Comparison of ENCODE assay signal across 9 mouse cellular contexts in the genomic region with DNA sequence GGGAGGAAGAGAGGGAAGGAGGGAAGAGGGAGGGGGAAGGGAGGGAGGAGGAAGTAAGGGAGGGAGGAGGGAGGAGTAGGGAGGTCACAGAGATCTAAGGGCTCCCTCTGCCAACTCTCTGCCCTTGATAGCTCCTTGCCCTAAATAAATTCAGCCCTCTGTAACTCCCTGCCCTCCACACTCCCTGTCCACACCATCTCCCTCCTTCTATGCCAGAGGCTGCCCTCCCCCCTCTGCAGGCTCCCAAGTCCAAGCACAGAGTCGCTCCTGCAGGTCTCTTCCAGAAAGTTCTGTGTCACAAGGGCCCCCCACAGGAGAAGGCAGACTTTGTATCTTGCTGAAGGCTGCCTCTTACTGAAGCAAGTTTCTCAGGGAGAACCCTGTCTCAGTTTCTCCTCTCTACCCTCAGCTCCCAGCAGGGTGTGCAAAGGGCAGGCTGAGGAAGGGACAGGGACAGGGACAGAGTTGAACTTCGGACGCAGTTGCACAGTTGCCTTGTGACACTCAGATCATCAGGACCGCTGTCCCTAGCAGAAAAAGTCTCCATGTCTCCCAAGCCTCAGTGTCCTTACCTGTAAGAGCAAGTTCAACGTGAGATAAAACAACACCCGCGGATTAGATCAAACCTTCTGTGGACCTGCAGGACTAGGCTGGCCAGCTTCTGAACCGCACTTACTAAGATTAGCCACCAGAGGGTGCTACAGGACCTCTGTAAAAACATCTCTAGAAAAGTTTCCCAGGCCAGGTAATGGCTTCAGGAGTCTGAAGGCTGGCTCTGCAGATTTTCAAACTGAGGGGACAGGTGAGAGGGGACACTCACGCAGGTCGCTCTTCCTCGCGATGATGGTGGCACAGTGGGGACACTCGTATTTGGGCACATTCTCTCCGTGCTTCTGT. TPM values are rescaled to one million over a fixed set of nuclear protein-coding genes. Genes with fewer than 3 reads are reported as not detected.
DNase-seq lines count a peak whose midpoint lies in the region; ATAC-seq lines count a peak whose summit lies in the region.
"Had no signal": no experiment of that assay in that cellular context is flagged by ENCODE, and none has a peak within 500 bp of the region (broad histone marks: within the 10 kb centered on the region; RNA-seq: fewer than 3 reads in every experiment).

No protein-coding gene starts in this region.

- 19% methylated on average over 14 of the region's 14 CpGs for WGBS in limb, embryonic 11.5 days
- WGBS in midbrain, embryonic 14.5 days: 17% methylated on average over 14 of the region's 14 CpGs

- no peaks in the 10 kb centered on the region for H3K27me3 ChIP-seq in limb, embryonic 11.5 days (ENCODE audit: control insufficient read depth, insufficient read depth, low read length)
- no peaks in the 10 kb centered on the region for H3K27me3 ChIP-seq in midbrain, embryonic 14.5 days (ENCODE audit: control insufficient read depth, insufficient read depth, low read length)
- no peaks in the 10 kb centered on the region for H3K27me3 ChIP-seq in splenic B cell, adult 2 months (ENCODE audit: control insufficient read depth, insufficient read depth, low read length, poor library complexity, severe bottlenecking)

- no peak overlapping the region for H3K4me2 ChIP-seq in limb, embryonic 11.5 days (ENCODE audit: low read depth, severe bottlenecking)
- no peak overlapping the region for H3K4me2 ChIP-seq in midbrain, embryonic 14.5 days (ENCODE audit: low read length)

- no peaks in the 10 kb centered on the region for H3K4me1 ChIP-seq in limb, embryonic 11.5 days (ENCODE audit: control insufficient read depth, insufficient read depth, low read length)
- no peaks in the 10 kb centered on the region for H3K4me1 ChIP-seq in midbrain, embryonic 14.5 days (ENCODE audit: control insufficient read depth, insufficient read depth, low read length)

- no peak overlapping the region for H3K27ac ChIP-seq in limb, embryonic 11.5 days (replicated peaks; ENCODE audit: low read depth, low read length)
- H3K27ac ChIP-seq in midbrain, embryonic 14.5 days (replicated peaks; ENCODE audit: low read depth, low read length): no peak overlapping the region

- H3K4me3 ChIP-seq in limb, embryonic 11.5 days (ENCODE audit: low read depth, low read length): no peak overlapping the region
- H3K4me3 ChIP-seq in midbrain, embryonic 14.5 days (replicated peaks; ENCODE audit: low read depth, low read length): no peak overlapping the region

- no peak overlapping the region for H3K9ac ChIP-seq in limb, embryonic 11.5 days (ENCODE audit: low read length)
- H3K9ac ChIP-seq in midbrain, embryonic 14.5 days (replicated peaks; ENCODE audit: low read length): no peak overlapping the region

- no peak for ATAC-seq in limb, embryonic 11.5 days (ENCODE audit: insufficient number of reproducible peaks, low FRiP score, low TSS enrichment, low read depth)
- peak; percentile 20; the same call in 1 of the 2 replicates for ATAC-seq in midbrain, embryonic 14.5 days (ENCODE audit: low FRiP score, low TSS enrichment)

- H3K36me3 ChIP-seq in limb, embryonic 11.5 days (ENCODE audit: control insufficient read depth, insufficient read depth, low read length): no peaks in the 10 kb centered on the region
- H3K36me3 ChIP-seq in midbrain, embryonic 14.5 days (ENCODE audit: control insufficient read depth, insufficient read depth, low read length): no peaks in the 10 kb centered on the region
- H3K36me3 ChIP-seq in splenic B cell, adult 2 months (ENCODE audit: control insufficient read depth, insufficient read depth, low read length, poor library complexity, severe bottlenecking): no peaks in the 10 kb centered on the region

- no peaks in the 10 kb centered on the region for H3K9me3 ChIP-seq in limb, embryonic 11.5 days (ENCODE audit: control insufficient read depth, low read length)
- H3K9me3 ChIP-seq in midbrain, embryonic 14.5 days (ENCODE audit: control insufficient read depth, low read length): no peaks in the 10 kb centered on the region

- DNase-seq in A20 (ENCODE audit: low read depth, low spot score): peak; percentile 59
- DNase-seq in adrenal gland, postnatal 14 days: peak; percentile 76
- peak; percentile 72 for DNase-seq in embryo, embryonic 9.5 days (ENCODE audit: extremely low spot score)
- peak; percentile 37 to 53 for DNase-seq in heart, adult 9 months (ENCODE audit: low spot score in 2 of 2)
- DNase-seq in kidney, adult 18-20 months: peak; percentile 81
- DNase-seq in limb, embryonic 11.5 days (ENCODE audit: low spot score): peak; percentile 79
- peak; percentile 90 for DNase-seq in midbrain, embryonic 14.5 days
- peak; percentile 75 for DNase-seq in splenic B cell, adult 2 months (ENCODE audit: low read depth, low spot score)

RNA-seq across cellular contexts. Expression of a gene that starts 12.2 kb away (rescaled TPM):
- total RNA-seq in adrenal gland, postnatal 14 days (2021): 0.15 TPM in 2 replicates
- polyA plus RNA-seq in limb, embryonic 11.5 days (2014; fragmentation: Nextera tagmentation; extraction: Ambion mirVana): 0.11 TPM in 1 of 2 replicates, not detected in the other
- not detected in 2 replicates for polyA plus RNA-seq in midbrain, embryonic 14.5 days (2014; fragmentation: Nextera tagmentation; extraction: Ambion mirVana)
- total RNA-seq: adrenal gland, adult 18-20 months had no signal

RNA-seq across cellular contexts. Expression of a gene that starts 45.7 kb away (rescaled TPM):
- 1,355 and 1,486 TPM in 2 replicates for total RNA-seq in adrenal gland, postnatal 14 days (2021)
- polyA plus RNA-seq in limb, embryonic 11.5 days (2014; fragmentation: Nextera tagmentation; extraction: Ambion mirVana): 0.05 and 0.23 TPM in 2 replicates
- polyA plus RNA-seq in midbrain, embryonic 14.5 days (2014; fragmentation: Nextera tagmentation; extraction: Ambion mirVana): not detected in 2 replicates
